Mouse (Mus musculus) 416B (cell line): ENCODE data around the gene Mtch2.
"Not testable (repeated sequence)": the region's sequence is repeated elsewhere in the genome, so short reads cannot be mapped to it uniquely, and the experiment has no call there.

Experiments
- DNase-seq: peaks from one replicate; pipeline ENCODE4 v3.0.0; 2011; ENCODE audit warnings: low read depth

Mtch2 gene

GRCm38 (mm10) chr2:90846955-90847680, at the start of gene Mtch2:
TSS of gene Mtch2 (plus strand) at chr2:90847155.
- peak; percentile 98 for DNase-seq

GRCm38 (mm10) chr2:90808241-90809126, 38.5 kb upstream of the Mtch2 start:
- no peak for DNase-seq

GRCm38 (mm10) chr2:90810751-90811150, 36.2 kb upstream of the Mtch2 start:
- DNase-seq = no peak

- no peak for DNase-seq
Observed at GRCm38 (mm10) chr2:90815266-90815665, 31.7 kb upstream of the Mtch2 start.

GRCm38 (mm10) chr2:90816144-90816543, 30.8 kb upstream of the Mtch2 start:
- DNase-seq = no peak

- no peak for DNase-seq
Observed at GRCm38 (mm10) chr2:90818710-90819109, 28.2 kb upstream of the Mtch2 start.

- DNase-seq = no peak
Observed at GRCm38 (mm10) chr2:90820894-90821293, 26.1 kb upstream of the Mtch2 start.

GRCm38 (mm10) chr2:90822978-90823377, 24.0 kb upstream of the Mtch2 start:
- no peak for DNase-seq

GRCm38 (mm10) chr2:90823781-90824180, 23.2 kb upstream of the Mtch2 start:
- DNase-seq = no peak

- not testable (repeated sequence) for DNase-seq
Observed at GRCm38 (mm10) chr2:90824528-90824927, 22.4 kb upstream of the Mtch2 start.

GRCm38 (mm10) chr2:90825515-90826172, 21.3 kb upstream of the Mtch2 start:
- no peak for DNase-seq

- no peak for DNase-seq
Observed at GRCm38 (mm10) chr2:90828739-90829138, 18.2 kb upstream of the Mtch2 start.

GRCm38 (mm10) chr2:90833502-90833901, 13.5 kb upstream of the Mtch2 start:
- DNase-seq = no peak

- no peak for DNase-seq
Observed at GRCm38 (mm10) chr2:90838621-90839020, 8.3 kb upstream of the Mtch2 start.

- DNase-seq = no peak
Observed at GRCm38 (mm10) chr2:90843666-90844065, 3.3 kb upstream of the Mtch2 start.

GRCm38 (mm10) chr2:90844262-90844661, 2.7 kb upstream of the Mtch2 start:
- no peak for DNase-seq

- DNase-seq = no peak
Observed at GRCm38 (mm10) chr2:90845234-90845633, 1.7 kb upstream of the Mtch2 start.

- no peak for DNase-seq
Observed at GRCm38 (mm10) chr2:90846171-90846570, 784 bp upstream of the Mtch2 start.

- DNase-seq = no peak
Observed at GRCm38 (mm10) chr2:90846597-90846954, 379 bp upstream of the Mtch2 start.

GRCm38 (mm10) chr2:90847681-90848050, 711 bp downstream of the Mtch2 start:
- peak; percentile 49 for DNase-seq

- no peak for DNase-seq
Observed at GRCm38 (mm10) chr2:90848331-90848730, 1.4 kb downstream of the Mtch2 start.

GRCm38 (mm10) chr2:90850401-90850800, 3.4 kb downstream of the Mtch2 start:
- DNase-seq = no peak

- no peak for DNase-seq
Observed at GRCm38 (mm10) chr2:90861486-90861885, 14.5 kb downstream of the Mtch2 start.
